Mouse (Mus musculus): Measurements from ENCODE around the gene Ppp4c.

- TF ChIP-seq CTCF (IDR thresholded peaks at IDR 0.05; ENCODE audit: extremely low read depth, insufficient read depth, low read length) = no peak
- TF ChIP-seq POLR2A (IDR thresholded peaks at IDR 0.05; ENCODE audit: extremely low read depth, insufficient read depth, low read length) = no peak
Observed at GRCm38 (mm10) chr7:126816494-126816893, 24.2 kb upstream of the Ppp4c start.
